Mouse (Mus musculus): ENCODE data around the gene Pop5.

The Pop5 gene

DNA sequence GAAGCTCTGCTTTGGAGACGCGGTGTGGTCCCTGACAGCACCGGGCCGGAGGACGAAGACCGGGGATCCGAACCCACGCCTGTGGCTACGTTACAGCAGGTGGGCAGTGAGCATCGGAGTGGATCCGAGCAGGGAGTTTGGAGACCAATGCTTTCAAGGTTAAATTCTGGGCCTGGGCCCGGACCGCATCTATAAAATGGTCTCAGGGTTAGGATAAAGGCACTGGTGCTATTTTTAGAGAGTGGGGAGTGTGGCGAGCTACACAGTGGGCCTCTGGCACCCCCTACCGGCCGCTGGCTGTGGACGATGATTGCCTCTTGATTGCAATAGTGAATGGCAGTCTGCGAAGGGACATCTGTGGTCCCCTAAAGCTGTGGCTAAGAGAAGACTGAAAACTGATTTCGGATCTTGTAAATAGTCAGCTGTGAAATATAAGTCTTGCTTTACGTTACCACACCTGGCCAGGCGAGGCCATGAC, at the start of gene Pop5:
TSS of gene Pop5 (plus strand) at position 51 of the 478 bp plus-strand sequence.
- DNase-seq: peak; percentile 94

DNA sequence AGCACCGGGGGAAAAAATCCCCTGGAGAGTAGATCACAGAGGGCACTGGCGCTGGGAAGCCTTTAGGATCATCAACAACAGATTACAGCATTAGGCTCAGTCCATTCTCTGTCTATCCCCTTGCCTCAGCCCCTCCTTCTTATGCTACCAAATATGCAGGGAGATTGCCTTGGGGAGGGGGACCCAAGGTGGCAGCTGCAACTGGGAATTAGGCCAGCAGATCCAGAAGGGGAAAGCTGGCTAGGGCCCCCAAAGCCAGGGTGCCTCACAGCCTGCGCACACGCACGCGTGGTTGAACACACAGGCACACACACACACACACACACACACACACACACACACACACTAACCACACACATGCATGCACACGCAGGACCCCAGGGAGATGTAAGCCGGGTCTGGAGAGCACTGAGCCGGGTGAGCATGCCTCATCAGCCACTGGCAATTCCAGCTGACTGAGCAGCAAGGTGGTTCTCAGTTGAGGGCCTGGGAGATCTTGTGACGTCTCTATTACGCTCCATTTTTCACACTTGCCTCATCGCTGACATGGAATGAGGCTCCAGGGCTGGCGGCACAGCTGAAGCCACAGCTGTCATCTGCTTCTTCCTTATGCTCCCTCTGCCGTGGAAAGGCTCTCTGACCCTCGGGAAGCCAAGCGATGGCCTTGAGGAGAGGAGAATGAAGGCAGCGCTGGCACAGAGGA, 49.1 kb upstream of the Pop5 start:
- no peak for DNase-seq

DNA sequence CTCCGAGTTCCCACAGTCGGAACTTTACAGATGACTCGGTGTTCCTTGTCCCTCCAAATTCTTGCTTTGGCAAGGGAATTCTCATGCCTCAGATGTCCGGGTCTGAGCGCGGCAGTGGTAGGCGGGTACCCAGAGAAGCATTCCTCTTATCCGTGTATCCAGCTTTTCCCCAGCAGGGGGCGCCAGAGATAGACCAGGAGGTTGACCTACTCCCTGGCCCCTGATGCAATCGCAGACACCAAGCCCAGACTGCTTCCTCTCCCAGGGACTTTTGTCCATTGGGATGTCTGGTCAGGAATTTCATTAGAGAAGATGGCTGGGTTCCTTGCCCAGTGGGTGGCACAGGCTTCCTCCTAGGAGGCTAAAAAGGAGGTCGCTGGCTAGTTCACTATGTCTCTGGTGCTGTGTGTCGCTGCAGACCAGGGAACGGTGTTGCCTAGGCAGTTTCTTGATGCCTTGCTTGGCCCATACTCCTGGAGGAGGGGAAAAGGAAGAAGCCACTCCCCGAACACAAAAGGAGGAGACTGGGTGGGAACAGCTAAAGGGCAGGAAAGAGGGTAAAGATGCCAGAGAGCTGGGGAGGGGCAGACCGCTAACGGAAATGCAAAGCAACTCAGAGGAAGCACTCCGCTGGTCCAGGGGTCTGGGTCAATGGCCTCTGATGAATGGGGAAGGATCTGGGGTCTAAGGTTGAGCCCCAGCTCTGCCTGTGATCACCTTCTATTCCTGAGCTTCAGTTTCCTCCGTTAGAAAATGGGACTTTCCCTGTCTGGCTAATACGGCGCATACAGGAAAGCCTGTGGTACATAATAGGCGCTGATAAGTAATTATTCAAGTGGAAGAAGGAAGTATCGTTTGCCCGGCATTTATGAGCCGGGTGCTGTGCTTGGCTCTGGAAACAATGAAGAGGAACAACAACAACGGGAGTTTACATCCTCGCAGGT, 48.2 kb upstream of the Pop5 start:
- DNase-seq: peak; percentile 98

DNA sequence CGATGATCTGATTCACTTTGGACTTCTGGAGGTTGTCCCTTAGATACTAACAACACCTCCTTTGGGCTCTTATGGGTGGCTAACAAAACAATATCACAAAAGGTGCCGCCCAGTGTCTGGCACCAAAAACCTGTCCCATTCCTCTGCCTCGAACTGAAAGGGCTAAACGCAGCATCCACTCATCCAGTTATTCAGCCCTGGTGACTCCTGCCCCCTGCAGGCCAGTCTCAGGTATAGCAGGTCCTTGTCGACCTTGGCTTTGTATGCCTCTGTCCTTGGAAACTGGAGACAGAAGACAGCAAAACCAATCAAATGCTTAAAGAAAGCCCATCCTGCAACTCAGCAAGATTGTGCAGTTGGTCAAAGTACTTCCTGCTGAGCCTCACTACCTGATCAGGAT, 46.8 kb upstream of the Pop5 start:
- DNase-seq: peak; percentile 62

DNA sequence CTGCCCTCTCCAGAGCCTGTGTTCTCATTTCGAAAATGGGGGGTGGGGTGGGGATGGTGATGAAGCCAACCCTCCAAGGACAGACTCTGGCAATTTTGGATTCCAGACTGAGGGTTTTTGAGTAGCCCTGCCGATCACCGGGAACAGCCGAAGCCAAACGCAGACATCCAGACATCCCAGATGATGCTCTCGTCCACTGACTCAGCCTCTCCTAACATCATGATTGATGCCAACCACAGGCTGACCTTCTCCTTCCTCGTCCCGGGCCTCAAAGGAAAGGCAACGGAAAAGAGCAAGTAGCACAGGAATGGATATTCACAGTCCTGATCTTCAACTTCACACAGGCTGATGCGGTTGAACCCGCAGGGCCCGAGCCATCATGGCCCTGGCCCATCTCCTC, 45.6 kb upstream of the Pop5 start:
- DNase-seq: no peak

DNA sequence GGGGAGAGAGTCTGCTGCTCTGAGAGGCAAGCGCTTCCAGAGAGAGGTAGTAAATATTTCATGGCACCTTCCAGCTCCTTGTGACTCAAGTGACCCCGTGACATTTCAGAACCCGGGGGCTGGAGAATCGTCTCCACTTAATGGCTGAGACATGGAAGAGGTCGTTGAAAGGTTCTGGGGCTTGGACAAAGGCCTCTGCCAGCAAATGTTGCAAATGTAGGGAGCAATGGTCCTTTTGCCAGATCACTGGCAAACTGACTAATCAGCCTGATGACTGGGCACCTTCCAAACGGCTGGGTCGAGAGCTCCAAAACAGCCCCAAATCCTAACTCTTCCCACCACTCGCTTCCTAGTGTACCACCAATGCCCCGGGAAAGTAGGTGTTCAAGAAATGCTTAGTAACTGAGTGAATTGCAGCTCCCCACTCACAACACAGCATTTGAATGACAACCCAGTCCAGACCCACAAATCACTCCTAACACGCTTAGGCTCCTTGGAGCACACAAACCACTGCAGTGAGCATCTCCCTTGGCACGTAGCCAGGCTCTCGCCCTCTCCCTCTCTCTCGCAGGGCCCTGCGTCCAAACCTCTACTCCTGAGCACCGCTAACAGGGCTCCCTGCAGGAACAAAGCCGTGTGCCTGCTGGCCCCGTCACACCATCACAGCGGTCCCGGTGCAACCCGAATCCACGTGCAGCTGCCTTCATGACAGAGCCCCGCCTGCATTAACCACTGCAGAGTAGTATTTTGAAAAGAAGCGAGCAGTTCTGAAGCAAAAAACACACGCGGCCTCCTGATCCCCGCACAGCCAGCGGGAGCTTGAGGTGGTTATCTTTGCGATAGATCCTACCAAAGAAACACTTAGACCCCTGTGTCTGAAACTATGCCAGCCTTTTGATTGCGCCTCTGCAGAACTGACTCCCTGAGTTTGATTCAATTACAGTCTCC, 43.5 kb upstream of the Pop5 start:
- DNase-seq: no peak

DNA sequence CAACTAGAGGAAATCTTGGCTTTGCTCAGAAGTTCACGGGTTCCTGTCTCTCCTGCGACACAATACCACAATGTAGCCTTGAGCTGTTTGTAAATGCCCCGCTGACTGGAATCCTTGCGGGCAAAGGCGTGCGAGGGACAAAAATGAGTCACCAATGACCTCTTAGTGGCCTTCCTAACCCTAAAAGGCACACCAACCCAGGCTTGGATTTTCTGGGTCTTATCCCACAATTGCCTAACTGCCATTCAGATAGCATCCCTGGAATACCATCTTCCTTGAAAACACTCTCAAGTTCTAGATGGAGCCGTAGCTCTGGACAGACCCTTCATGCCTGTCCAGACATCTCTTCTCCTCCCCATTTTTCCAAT, 42.8 kb upstream of the Pop5 start:
- DNase-seq: no peak

DNA sequence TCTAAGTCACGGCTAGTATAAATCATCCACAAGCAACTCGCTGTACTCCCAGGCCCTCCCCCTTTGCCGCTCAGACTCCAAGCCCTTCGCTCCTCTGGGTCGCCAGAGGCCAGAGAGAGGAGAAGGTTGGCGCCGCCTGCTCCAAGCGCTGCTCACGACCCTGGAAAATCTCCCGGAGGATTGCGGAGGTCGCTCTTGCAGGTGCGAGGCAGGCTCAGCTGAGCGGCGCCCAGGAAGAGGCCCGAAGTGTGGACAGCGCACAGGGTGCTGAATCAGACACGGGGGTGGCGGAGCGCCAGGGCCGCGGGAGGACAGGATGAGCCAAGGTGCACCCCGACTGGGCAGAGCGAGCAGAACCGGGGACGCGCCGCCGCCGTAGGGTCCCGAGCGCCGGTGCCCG, 42.4 kb upstream of the Pop5 start:
- DNase-seq: peak; percentile 76

DNA sequence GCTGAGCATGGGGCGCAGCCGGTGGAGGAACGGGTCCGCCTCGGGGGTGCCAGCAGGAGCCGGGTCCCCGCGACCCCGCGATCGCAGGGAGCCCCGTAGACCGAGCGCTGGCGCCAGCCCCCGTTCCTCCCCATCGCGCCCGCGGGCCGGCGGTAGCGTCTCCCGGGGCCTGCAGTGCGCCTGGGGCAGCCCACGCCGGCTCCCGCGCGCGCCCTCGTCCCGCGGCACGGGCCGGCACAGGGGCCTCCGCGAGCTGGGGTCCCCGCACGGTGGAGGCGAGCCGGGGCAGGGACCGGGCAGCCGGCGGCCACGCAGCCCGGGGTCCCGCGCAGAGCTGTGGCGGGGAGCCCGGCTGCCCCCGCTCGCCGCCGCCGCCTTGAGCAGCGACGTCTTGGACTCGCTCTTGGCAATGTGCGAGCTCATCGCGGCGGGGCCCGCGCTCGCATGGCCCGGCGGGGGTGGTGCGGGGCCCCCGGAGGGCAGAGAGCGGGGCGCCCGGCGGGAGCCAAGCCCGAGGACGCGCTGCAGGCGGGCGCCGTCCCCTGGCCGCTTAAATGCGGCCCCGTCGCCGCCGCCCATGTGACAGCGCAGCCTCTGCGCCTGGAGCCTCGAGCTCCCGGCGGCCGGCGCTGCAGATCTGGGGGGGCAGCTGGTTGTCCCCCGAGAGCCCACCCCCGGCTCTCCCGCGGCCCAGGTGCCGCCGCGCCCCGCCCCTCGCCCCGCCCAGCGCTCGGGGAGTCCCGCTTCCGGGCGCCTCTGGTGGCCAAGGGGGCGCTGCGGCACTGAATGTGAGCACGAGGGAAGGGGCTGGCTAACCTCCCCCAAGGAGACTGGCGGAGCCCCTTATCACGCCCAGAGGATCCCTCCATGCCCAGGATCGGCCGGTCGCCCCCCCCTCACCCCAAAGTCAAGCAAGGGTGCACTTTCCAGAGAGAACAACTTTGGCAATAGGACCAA, 41.7 kb upstream of the Pop5 start, which contains the start of gene Cabp1:
TSS of gene Cabp1 (minus strand) at position 713 of the 957 bp plus-strand sequence.
- DNase-seq: peak; percentile 68

DNA sequence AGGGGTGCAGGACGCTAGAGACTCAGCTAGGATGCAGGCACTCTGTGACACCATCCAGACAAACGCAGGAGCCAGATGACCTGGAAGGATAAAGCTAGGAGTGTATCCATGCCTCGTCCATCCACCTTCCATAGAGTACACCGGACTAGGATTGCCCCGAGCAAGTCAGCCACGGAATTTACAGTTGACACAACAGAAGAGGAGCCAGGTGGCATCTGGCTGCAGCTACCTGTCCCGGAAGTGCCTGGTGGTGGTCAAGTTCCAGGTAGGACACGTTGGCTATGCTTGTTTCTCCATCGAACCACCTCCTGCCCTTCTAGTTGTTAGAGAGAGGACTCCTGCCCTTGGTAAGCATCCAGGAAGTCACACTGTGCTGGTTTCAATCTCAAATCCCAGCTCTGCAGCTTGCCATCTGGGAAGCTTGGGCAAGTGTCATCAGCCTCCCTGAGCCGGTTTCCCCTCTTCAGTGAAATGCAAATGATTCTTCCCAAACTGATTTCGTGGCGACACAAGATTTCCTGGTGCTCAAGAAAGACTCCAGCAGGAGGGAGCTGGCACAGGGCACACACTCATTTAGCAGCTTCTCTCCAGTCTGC, 40.9 kb upstream of the Pop5 start:
- DNase-seq: peak; percentile 64

DNA sequence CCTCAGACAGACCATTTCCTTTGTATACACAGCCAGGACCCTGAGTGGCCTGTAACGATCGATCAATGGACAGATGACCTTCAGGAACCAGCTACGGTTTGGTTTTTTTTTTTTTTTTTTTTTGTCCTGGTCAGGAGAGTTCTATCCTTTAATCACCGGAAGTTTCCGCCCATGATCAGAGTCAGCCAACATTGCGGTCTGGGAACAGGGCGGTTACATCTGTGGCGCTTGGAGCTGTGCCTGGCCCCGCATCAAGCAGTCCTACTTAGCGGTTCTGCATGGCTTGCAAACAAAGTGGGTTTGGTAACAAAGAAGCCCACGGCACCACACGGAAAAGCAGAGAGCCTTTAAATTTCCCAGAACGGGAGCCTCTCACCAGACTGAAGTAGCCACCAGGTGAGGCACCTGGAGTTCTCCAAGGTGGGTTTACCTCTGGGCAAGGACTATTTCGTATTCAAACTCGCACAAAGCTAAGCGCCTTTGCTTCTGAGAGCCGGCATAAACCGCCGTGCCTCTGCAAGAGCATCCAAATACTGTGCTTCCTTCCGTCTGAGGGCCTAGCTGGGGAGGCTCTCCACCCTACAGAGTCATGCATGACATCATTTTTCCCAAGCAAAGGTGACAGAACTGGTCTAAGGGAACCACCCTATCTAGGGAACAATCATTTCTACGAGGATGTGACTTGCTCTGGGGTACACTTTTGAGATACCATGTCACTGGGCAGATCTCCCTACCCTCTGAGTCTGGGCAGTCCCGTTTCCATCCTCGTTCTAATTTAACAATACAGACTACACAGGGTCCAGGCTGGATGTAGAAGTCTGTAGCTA, 31.7 kb upstream of the Pop5 start:
- DNase-seq: no peak

DNA sequence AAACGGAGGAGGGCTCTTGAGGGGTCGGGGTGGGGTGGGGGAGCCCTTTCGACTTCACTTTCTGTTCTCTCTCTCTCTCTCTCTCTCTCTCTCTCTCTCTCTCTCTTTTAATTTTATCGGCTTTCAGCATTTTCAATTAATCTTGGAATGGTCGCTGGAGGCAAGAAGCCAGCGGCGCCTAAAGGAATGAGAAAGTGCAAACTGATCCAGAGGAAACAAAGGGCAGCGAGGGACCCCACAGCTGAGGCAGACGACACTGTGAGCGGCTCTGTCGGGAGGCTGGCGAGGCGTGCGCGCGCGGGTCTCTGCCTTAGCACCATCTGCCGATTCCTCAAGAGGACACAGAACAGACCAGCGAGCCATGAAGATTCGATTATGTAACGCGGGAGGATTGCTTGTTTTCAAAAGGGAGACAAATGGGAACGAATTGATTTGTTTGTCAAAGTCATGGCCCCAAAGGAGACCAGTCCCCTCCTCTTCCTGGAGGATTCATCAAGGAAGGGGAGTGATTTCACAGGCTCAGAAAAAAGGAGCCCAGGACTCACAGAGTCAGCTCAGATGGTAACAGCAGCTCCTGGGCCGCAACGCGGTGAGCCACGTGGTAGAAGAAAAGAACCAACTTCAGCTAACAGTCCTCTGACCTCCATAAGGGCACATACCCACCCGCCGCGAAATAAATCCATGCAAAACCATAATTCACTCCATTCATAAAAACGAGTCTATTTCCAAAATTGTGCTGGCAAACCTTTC, 30.9 kb upstream of the Pop5 start:
- DNase-seq: peak; percentile 81

DNA sequence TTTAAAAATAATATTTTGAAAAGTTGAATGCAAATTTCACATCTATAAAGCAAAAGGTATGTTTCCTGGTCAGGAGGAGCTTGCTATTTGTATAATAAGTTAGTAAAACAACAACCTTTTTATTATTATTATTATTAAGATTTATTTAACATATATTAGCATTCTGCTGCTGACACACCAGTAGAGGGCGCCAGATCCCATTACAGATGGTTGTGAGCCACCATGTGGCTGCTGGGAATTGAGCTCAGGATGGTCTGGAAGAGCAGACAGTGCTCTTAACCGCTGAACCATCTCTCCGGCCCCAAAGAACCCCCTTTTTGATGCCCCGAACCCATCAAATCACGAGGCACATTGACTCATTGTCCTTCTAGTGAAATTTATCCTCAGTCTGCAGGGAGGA, 28.4 kb upstream of the Pop5 start:
- no peak for DNase-seq

DNA sequence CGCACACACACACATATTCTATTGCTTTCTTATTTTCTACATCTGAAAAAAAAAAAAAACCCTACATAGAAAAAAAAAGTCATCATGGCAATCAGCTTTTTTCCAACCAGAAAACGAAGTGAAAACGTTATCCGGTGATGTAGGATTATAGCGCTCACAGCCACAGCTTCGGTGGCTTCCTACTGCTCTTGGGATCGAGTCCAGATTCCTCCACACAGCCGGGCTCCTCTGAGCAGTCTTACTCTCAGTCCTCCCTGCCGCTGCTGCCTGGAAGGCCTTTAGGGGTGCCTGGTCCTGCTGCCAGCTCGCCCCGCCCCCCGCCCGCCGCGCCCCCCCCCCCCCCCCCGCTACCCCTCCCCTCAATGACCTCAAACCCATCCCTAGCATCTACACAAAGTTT, 27.7 kb upstream of the Pop5 start:
- no peak for DNase-seq

DNA sequence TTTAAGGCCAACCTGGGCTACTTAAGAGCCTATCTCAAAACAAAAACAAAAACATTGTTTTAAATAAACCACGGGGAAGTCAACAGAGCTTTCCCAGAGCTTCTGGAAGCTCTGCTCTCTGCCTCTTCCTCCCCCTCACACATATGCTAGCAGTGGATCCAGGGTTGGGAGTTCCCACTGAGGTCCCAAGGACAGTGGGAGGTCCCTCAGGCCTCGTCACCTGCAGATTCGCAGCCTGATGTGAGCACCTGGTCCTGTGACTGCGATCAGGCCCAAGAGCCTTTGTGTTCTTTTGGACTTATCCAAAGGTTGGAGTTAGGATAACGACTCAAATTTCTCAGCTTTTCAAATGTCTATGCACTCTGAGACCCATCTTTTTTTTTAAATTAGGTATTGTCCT, 27.0 kb upstream of the Pop5 start:
- no peak for DNase-seq

DNA sequence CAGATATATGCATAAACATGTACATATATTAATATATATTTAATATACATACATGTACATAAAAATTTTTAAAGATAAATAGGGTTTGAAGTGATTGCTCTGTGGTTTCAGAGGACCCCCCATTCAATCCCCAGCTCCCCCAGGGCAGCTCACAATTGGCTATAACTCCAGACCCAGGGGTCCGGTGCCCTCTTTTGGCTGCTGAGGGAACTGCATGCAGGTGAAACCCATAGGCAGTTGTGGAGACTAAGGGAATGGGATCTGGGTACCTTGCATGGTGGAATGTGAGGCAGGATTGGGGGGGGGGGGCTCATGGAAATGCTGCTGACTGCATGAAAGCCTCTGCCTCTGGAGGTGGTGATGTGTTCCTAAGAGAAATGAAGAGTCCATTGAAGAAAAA, 25.3 kb upstream of the Pop5 start:
- DNase-seq: no peak

DNA sequence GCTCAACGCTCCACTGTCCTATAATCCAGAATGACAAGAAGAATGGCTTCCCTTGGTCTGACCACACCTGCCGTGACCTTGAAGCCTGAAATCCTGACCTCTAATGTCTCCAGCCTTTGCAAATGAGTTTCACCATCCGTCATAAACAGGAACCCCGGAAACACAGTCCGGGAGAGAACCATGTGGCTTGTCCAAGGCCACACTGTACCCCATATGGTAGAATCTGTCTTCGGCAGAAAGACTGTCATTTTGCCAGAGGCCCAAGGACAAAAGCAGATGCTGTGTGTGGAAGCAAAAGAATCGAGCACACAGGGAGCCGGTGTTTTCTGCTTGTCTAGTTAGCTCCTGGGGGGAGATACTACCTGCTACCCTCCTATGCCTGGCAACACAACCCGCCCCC, 23.2 kb upstream of the Pop5 start:
- no peak for DNase-seq

DNA sequence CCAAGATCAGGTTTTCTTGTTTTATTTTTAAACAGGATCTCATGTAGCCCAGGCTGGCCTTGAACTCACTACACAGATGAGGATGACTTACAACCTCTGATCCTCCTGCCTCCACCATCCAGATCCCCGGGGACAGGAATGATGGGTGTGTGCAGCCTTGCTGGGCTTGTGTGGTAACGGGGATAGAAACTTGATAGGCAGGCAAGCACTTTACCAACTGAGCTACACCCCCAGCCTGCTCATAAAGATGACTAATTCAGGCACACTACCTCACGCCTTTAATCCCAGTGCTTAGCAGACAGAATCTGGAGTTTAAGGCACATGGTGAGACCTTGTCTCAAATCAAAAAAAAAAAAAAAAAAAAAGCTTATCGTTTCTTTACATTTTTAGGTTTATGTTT, 22.8 kb upstream of the Pop5 start:
- DNase-seq: no peak

DNA sequence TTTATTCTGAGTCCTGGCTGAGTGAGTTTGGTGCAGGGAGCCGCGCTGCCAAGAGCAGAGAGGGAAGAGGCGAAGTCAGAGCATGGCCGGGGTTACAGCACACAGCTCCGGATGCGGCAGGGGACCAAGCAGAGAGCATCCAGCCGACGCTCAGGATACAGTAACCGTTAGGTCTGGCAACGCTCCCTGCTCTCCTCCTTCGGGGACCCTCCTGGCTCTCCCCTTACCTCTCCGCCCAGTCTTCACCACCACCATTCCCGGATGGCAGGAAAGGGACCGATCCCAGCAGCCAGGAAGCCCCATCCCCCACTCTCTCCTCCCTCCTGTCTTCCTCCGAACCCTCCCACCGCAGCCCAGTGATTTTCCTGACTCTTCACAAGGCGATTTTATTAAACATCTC, 20.8 kb upstream of the Pop5 start:
- DNase-seq: peak; percentile 75

All from cerebellum, adult 8-10 months (tissue).